11 mouse cellular contexts compared by ENCODE assay signal in the genomic region with DNA sequence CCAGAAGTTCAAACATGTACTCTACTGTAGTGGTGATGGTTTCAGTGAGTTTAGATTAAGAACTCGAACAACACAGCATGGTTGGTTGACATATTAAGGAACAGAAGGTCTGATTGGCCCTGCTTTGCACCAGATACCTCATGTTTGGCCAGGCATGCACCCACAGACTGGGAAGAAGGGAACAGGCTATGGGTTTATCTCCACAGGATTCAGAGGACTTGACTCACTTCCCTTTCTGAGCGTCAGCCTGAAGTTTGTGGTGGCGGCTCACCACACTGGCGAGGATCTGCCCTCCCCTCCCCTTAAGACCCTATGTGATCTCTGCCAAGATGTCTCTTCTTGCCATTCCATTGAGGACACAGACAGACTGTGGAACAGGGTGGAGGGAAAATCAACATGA.
"Had no signal": no experiment of that assay in that cellular context is flagged by ENCODE, and none has a peak within 500 bp of the region (broad histone marks: within the 10 kb centered on the region; RNA-seq: fewer than 3 reads in every experiment).

No protein-coding gene starts in this region.

- H3K27ac ChIP-seq: limb, embryonic 15.5 days; liver, embryonic 13.5 days; midbrain, embryonic 12.5 days had no signal

- DNase-seq: kidney, adult 8-10 months; kidney, postnatal 25 days; layer of hippocampus, postnatal 36 days; liver, embryonic 13.5 days; lung, adult 18-20 months; lung, postnatal 36 days; right cerebral cortex, postnatal 14 days; thymus, postnatal 36 days had no signal

- H3K4me1 ChIP-seq: liver, embryonic 13.5 days; midbrain, embryonic 12.5 days had no signal

- H3K9ac ChIP-seq: limb, embryonic 15.5 days; liver, embryonic 13.5 days; midbrain, embryonic 12.5 days had no signal

- H3K9me3 ChIP-seq: limb, embryonic 15.5 days; liver, embryonic 13.5 days; midbrain, embryonic 12.5 days had no signal

- H3K36me3 ChIP-seq: limb, embryonic 15.5 days; liver, embryonic 13.5 days; midbrain, embryonic 12.5 days had no signal

- H3K4me2 ChIP-seq: limb, embryonic 15.5 days; liver, embryonic 13.5 days; midbrain, embryonic 12.5 days had no signal

- H3K27me3 ChIP-seq: limb, embryonic 15.5 days; liver, embryonic 13.5 days; midbrain, embryonic 12.5 days had no signal

- H3K4me3 ChIP-seq: limb, embryonic 15.5 days; liver, embryonic 13.5 days; megakaryocyte, embryonic 14.5 days; midbrain, embryonic 12.5 days had no signal
